Mouse (Mus musculus): Measurements from ENCODE around the gene Gm7029.

The Gm7029 gene

GRCm38 (mm10) chr17:33914969-33915391, 41.3 kb downstream of the Gm7029 start:
- no peak for DNase-seq

- peak; percentile 97 to 98 for DNase-seq
Measured at GRCm38 (mm10) chr17:33915671-33916250, 42.1 kb downstream of the Gm7029 start, which contains the start of the genes Tapbp and Zbtb22. Gene Tapbp, plus strand, starts transcription at chr17:33915899. Gene Zbtb22, plus strand, starts transcription at chr17:33915904.

DNA sequence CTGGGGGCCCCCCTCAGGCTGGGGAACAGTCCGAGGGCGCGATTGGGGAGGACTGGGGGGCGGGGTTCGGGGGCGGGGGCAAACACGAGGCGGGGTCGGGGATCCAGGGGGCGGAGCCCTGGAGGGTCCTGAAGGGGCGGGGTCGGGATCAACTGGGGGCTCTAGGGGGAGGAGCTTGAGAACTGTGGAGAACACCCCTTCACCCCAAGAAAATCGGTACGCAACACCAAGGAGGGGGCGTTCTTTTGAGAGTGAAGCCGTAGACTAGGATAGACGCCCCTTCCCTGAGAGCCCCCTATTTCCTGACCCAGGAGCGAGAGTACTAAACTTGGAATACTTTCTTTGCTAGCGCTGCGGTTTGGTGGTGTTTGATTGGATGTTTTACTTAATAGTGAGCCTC, 42.7 kb downstream of the Gm7029 start:
- DNase-seq: no peak

GRCm38 (mm10) chr17:33916847-33917655, 43.4 kb downstream of the Gm7029 start:
- DNase-seq: peak in 1 of 2 experiments; percentile 27

- no peak for DNase-seq
Measured at GRCm38 (mm10) chr17:33917656-33918292, 44.1 kb downstream of the Gm7029 start.

GRCm38 (mm10) chr17:33918293-33919203, 44.9 kb downstream of the Gm7029 start:
- peak; percentile 43 to 52 for DNase-seq

DNA sequence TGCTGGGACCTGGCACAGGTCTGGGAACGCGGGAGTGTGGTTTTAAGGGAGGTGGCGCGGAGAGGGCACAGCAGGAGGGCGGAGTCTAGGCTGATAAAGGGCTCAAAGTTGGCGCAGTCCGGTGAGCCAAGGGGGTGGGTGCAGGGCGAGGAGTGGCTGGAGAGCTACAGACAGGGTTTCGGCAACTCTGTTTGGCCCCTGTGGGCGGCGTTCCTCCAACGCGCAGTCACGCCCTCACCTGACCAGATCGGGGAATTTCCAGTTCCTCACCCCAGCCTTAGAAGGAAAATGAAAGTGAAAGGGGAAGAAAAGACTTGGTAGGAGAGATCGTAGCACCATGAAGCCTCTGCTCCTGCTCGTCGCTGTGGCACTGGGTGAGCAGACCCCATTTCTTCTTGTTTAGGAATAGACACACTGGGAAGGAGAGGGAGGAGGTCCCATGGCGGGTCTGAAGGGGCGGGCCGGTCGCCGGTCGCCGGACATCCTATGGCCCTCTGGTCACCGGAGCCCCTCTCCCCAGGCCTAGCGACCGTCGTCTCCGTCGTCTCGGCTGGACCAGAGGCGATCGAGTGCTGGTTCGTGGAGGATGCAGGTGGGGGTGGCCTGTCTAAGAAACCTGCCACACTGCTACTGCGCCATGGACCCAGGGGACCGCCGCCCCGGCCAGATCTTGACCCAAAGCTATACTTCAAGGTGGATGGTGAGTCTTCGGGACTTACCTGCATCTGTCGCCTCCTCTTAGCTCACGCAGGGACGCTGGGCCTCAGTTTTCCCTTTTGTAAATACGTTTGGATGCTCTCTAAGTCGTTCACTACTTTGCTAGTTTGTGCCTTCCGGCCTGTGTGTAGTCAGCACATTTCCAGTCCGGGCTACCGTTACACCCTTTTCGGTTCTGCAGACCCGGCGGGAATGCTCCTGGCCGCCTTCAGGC, 46.0 kb downstream of the Gm7029 start:
- peak; percentile 91 to 94 for DNase-seq

DNA sequence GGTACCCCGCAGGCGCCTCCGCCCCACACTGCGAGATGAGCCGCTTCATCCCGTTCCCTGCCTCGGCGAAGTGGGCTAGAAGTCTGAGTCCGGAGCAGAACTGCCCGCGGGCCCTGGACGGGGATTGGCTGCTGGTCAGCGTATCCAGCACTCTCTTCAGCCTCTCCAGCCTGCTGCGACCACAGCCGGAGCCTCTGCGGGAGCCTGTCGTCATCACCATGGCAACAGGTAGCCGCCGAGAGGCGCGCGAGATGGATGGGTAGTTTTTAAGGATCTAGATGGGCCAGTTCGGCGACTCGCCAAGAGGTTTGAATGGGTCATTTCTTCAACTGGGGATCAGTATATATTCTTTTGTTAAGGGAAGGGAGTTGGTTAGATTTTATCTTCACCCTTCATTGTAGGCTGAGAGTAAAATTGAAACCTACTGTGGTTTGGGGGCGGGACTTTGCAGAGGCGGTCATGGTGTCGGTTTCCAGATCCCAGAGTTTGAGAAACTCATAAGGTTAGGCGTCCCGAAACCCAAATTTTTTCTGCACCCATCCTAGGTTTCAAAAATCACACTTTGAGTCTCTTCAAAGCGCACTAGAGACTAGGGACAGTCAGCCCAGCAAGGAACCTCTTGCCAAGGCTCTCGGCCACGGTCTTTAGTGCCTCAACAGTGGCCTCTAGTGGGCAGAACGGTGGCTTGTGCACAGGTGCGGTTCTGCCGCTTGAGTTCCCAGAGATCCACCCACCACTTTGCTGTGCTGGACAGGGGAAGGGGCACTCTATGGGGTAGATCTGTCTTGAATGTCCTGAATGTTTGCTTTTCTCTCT, 46.9 kb downstream of the Gm7029 start:
- peak; percentile 89 to 90 for DNase-seq

- no peak for DNase-seq
Measured at GRCm38 (mm10) chr17:33921361-33921760, 47.7 kb downstream of the Gm7029 start.
